Mouse (Mus musculus) urinary bladder, adult 2 months (tissue): ENCODE data around the gene Ralgps1. TPM values are rescaled to one million over a fixed set of nuclear protein-coding genes. Genes with fewer than 3 reads are reported as not detected.
"Not testable (repeated sequence)": the region's sequence is repeated elsewhere in the genome, so short reads cannot be mapped to it uniquely, and the experiment has no call there.

ENCODE experiments used
- DNase-seq: peaks from one replicate; pipeline ENCODE4 v3.0.0; 2022; ENCODE audit warnings: low spot score
- polyA plus RNA-seq: library from polyadenylated mRNA; depleted of rRNA; stranded (reverse); fragments of >200 nt; gene quantifications from 2 replicates; pipeline ENCODE4 v1.2.3, GENCODE M21; 2012

Gene Ralgps1
- polyA plus RNA-seq, 1 experiment, result 8.4 TPM

- no peak for DNase-seq
Measured at GRCm38 (mm10) chr2:33215177-33215699, 156.0 kb downstream of the Ralgps1 start.

GRCm38 (mm10) chr2:33211263-33211662 lies 160.0 kb downstream of the Ralgps1 start:
- not testable (repeated sequence) for DNase-seq

- DNase-seq, result no peak
Measured at GRCm38 (mm10) chr2:33210841-33211240, 160.4 kb downstream of the Ralgps1 start.

GRCm38 (mm10) chr2:33208134-33208533 lies 163.2 kb downstream of the Ralgps1 start:
- no peak for DNase-seq

- DNase-seq, result no peak
Measured at GRCm38 (mm10) chr2:33207069-33207468, 164.2 kb downstream of the Ralgps1 start.

- DNase-seq, result no peak
Measured at GRCm38 (mm10) chr2:33205939-33206525, 165.3 kb downstream of the Ralgps1 start.

- DNase-seq, result no peak
Measured at GRCm38 (mm10) chr2:33204980-33205379, 166.3 kb downstream of the Ralgps1 start.

- no peak for DNase-seq
Measured at GRCm38 (mm10) chr2:33203284-33203683, 168.0 kb downstream of the Ralgps1 start.

GRCm38 (mm10) chr2:33200368-33201068 lies 170.8 kb downstream of the Ralgps1 start:
- DNase-seq, result no peak

GRCm38 (mm10) chr2:33189976-33190375 lies 181.3 kb downstream of the Ralgps1 start:
- DNase-seq, result no peak

- DNase-seq, result no peak
Measured at GRCm38 (mm10) chr2:33188925-33189670, 182.2 kb downstream of the Ralgps1 start.

GRCm38 (mm10) chr2:33187874-33188273 lies 183.4 kb downstream of the Ralgps1 start:
- no peak for DNase-seq

GRCm38 (mm10) chr2:33186505-33186904 lies 184.8 kb downstream of the Ralgps1 start:
- DNase-seq, result no peak

GRCm38 (mm10) chr2:33185258-33185657 lies 186.0 kb downstream of the Ralgps1 start:
- DNase-seq, result no peak

GRCm38 (mm10) chr2:33184641-33185040 lies 186.6 kb downstream of the Ralgps1 start:
- DNase-seq, result no peak

GRCm38 (mm10) chr2:33183321-33183720 lies 188.0 kb downstream of the Ralgps1 start:
- no peak for DNase-seq

GRCm38 (mm10) chr2:33179930-33180630 lies 191.2 kb downstream of the Ralgps1 start:
- no peak for DNase-seq

GRCm38 (mm10) chr2:33179171-33179929 lies 191.9 kb downstream of the Ralgps1 start:
- no peak for DNase-seq

- no peak for DNase-seq
Measured at GRCm38 (mm10) chr2:33178243-33178932, 192.9 kb downstream of the Ralgps1 start.

- no peak for DNase-seq
Measured at GRCm38 (mm10) chr2:33177443-33178242, 193.6 kb downstream of the Ralgps1 start.
